Mouse (Mus musculus) embryonic facial prominence, embryonic 11.5 days (tissue): ENCODE data around the gene Ipo8. TPM values are rescaled to one million over a fixed set of nuclear protein-coding genes. Genes with fewer than 3 reads are reported as not detected.

Source experiments
- ATAC-seq: fragments of 200-750 bp; cut with Nextera tagmentation; replicated peaks from 2 replicates; pipeline ENCODE4 v1.8.0; 2017; ENCODE audit warnings: low read depth; ENCODE audit not compliant: insufficient number of reproducible peaks, low FRiP score, low TSS enrichment
- DNase-seq: peaks from one replicate; pipeline ENCODE4 v3.0.0-alpha.2; 2015; ENCODE audit warnings: low spot score
- H3K27ac ChIP-seq: fragments of 300-500 bp; sonication (generic); replicated peaks from 2 replicates; pipeline ENCODE4 v1.5.1; 2014; ENCODE audit warnings: mild to moderate bottlenecking, low read depth, low read length, control low read depth
- H3K27me3 ChIP-seq: fragments of 300-500 bp; sonication (generic); 2 replicates; pipeline ENCODE4 v1.6.1; 2014; ENCODE audit warnings: mild to moderate bottlenecking, low read length, moderate library complexity, mixed read lengths; ENCODE audit not compliant: control insufficient read depth, insufficient read depth
- H3K36me3 ChIP-seq: fragments of 300-500 bp; sonication (generic); replicated peaks from 2 replicates; pipeline ENCODE4 v1.6.1; 2014; ENCODE audit warnings: low read depth, mild to moderate bottlenecking, low read length, moderate library complexity, mixed read lengths; ENCODE audit not compliant: control insufficient read depth, insufficient read depth
- H3K4me1 ChIP-seq: fragments of 300-500 bp; sonication (generic); 2 replicates; pipeline ENCODE4 v1.6.1; 2014; ENCODE audit warnings: low read length, mixed read lengths; ENCODE audit not compliant: control insufficient read depth, insufficient read depth
- H3K4me2 ChIP-seq: fragments of 300-500 bp; sonication (generic); 2 replicates; pipeline ENCODE4 v1.6.1; 2014; ENCODE audit warnings: low read depth, mild to moderate bottlenecking, control low read depth, low read length, moderate library complexity
- H3K4me3 ChIP-seq: fragments of 300-500 bp; sonication (generic); 2 replicates; pipeline ENCODE4 v1.5.1; 2014; ENCODE audit warnings: low read depth, low read length, control low read depth
- H3K9ac ChIP-seq: fragments of 300-500 bp; sonication (generic); replicated peaks from 2 replicates; pipeline ENCODE4 v1.6.1; 2014; ENCODE audit warnings: mild to moderate bottlenecking, control low read depth, low read length
- H3K9me3 ChIP-seq: fragments of 300-500 bp; sonication (generic); replicated peaks from 2 replicates; pipeline ENCODE4 v1.6.1; 2016; ENCODE audit warnings: mild to moderate bottlenecking, low read length, inconsistent platforms, mixed read lengths; ENCODE audit not compliant: control insufficient read depth
- WGBS: fragments of 180-500 bp; shearing (Covaris S2); extraction: QIAGEN DNeasy Blood & Tissue Kit; methylation state at CpG from one replicate; pipeline ENCODE4 v1.1.7; 2014; 5-methylcytosine and 5-hydroxymethylcytosine counted together
- polyA plus RNA-seq: library from polyadenylated mRNA; unstranded; fragments of >200 nt; fragmentation: Nextera tagmentation; extraction: Ambion mirVana; gene quantifications from 2 replicates; pipeline ENCODE4 v1.2.1, GENCODE M21; 2014

Gene Ipo8
- polyA plus RNA-seq, 1 experiment from 2014 or later, result 24.5 TPM

- DNase-seq (no peak), ATAC-seq (no peak)
- Histone ChIP-seq H3K4me3 (no peak overlapping the region), H3K4me2 (no peak overlapping the region), H3K27me3 (no peaks in the 10 kb centered on the region), H3K27ac (no peak overlapping the region), H3K9me3 (no peaks in the 10 kb centered on the region), H3K9ac (no peak overlapping the region), H3K36me3 (no peaks in the 10 kb centered on the region), H3K4me1 (no peaks in the 10 kb centered on the region)
- 82% methylated on average over 3 of the region's 3 CpGs for WGBS
Observed at GRCm38 (mm10) chr6:148750183-148750582, 81.1 kb downstream of the Ipo8 start.

GRCm38 (mm10) chr6:148740521-148741226, 90.6 kb downstream of the Ipo8 start:
- Histone ChIP-seq H3K9ac (no peak overlapping the region), H3K4me3 (no peak overlapping the region), H3K4me2 (no peak overlapping the region), H3K9me3 (no peaks in the 10 kb centered on the region), H3K27me3 (no peaks in the 10 kb centered on the region), H3K4me1 (no peaks in the 10 kb centered on the region), H3K36me3 (no peaks in the 10 kb centered on the region), H3K27ac (no peak overlapping the region)
- no peak for DNase-seq
- ATAC-seq, result no peak
- 64% methylated on average over 8 of the region's 8 CpGs for WGBS

- no peak overlapping the region for H3K27ac ChIP-seq
- H3K4me1 ChIP-seq, result no peaks in the 10 kb centered on the region
- no peaks in the 10 kb centered on the region for H3K9me3 ChIP-seq
- no peak for ATAC-seq
- no peaks in the 10 kb centered on the region for H3K36me3 ChIP-seq
- no peak overlapping the region for H3K4me2 ChIP-seq
- DNase-seq, result no peak
- no peaks in the 10 kb centered on the region for H3K27me3 ChIP-seq
- H3K4me3 ChIP-seq, result no peak overlapping the region
- WGBS, result 63% methylated on average over 1 of the region's 1 CpGs
- no peak overlapping the region for H3K9ac ChIP-seq
Observed at GRCm38 (mm10) chr6:148736390-148736789, 94.9 kb downstream of the Ipo8 start.

GRCm38 (mm10) chr6:148734012-148734411, 97.3 kb downstream of the Ipo8 start:
- WGBS, result 94% methylated on average over 20 of the region's 20 CpGs

GRCm38 (mm10) chr6:148732920-148733319, 98.3 kb downstream of the Ipo8 start:
- Histone ChIP-seq H3K27me3 (no peaks in the 10 kb centered on the region), H3K36me3 (no peaks in the 10 kb centered on the region), H3K27ac (no peak overlapping the region), H3K4me2 (no peak overlapping the region), H3K4me1 (no peaks in the 10 kb centered on the region), H3K9me3 (no peaks in the 10 kb centered on the region), H3K4me3 (no peak overlapping the region), H3K9ac (no peak overlapping the region)
- 64% methylated on average over 1 of the region's 1 CpGs for WGBS
- ATAC-seq (no peak), DNase-seq (no peak)

More at GRCm38 (mm10) chr6:148734012-148734411, 97.3 kb downstream of the Ipo8 start:
- Histone ChIP-seq H3K9ac (no peak overlapping the region), H3K36me3 (no peaks in the 10 kb centered on the region), H3K27ac (no peak overlapping the region), H3K27me3 (no peaks in the 10 kb centered on the region), H3K4me2 (no peak overlapping the region), H3K4me1 (no peaks in the 10 kb centered on the region), H3K4me3 (no peak overlapping the region), H3K9me3 (no peaks in the 10 kb centered on the region)
- ATAC-seq, result no peak
- DNase-seq, result no peak

- Histone ChIP-seq H3K27ac (no peak overlapping the region), H3K9ac (no peak overlapping the region), H3K36me3 (no peaks in the 10 kb centered on the region), H3K4me1 (no peaks in the 10 kb centered on the region), H3K4me3 (no peak overlapping the region), H3K27me3 (no peaks in the 10 kb centered on the region), H3K4me2 (no peak overlapping the region), H3K9me3 (no peaks in the 10 kb centered on the region)
- ATAC-seq (no peak), DNase-seq (no peak)
- WGBS, result 59% methylated on average over 3 of the region's 3 CpGs
Observed at GRCm38 (mm10) chr6:148728571-148728970, 102.7 kb downstream of the Ipo8 start.

GRCm38 (mm10) chr6:148727871-148728524, 103.3 kb downstream of the Ipo8 start:
- Histone ChIP-seq H3K9ac (no peak overlapping the region), H3K4me1 (no peaks in the 10 kb centered on the region), H3K4me2 (no peak overlapping the region), H3K9me3 (no peaks in the 10 kb centered on the region), H3K27ac (no peak overlapping the region), H3K4me3 (no peak overlapping the region), H3K36me3 (no peaks in the 10 kb centered on the region), H3K27me3 (no peaks in the 10 kb centered on the region)
- WGBS, result 70% methylated on average over 6 of the region's 6 CpGs
- DNase-seq (no peak), ATAC-seq (no peak)

- no peak overlapping the region for H3K9ac ChIP-seq
- H3K36me3 ChIP-seq, result no peaks in the 10 kb centered on the region
- no peak for DNase-seq
- H3K27me3 ChIP-seq, result no peaks in the 10 kb centered on the region
- 81% methylated on average over 3 of the region's 3 CpGs for WGBS
- H3K4me1 ChIP-seq, result no peaks in the 10 kb centered on the region
- H3K4me3 ChIP-seq, result no peak overlapping the region
- ATAC-seq, result no peak
- no peak overlapping the region for H3K27ac ChIP-seq
- H3K4me2 ChIP-seq, result no peak overlapping the region
- no peaks in the 10 kb centered on the region for H3K9me3 ChIP-seq
Observed at GRCm38 (mm10) chr6:148724453-148724852, 106.8 kb downstream of the Ipo8 start.
